Mouse (Mus musculus): ENCODE measurements at regions not wholly inside any gene's neighbourhood (a gene's known extent, or its start where the extent isn't known, plus 50 kb on each side); places are given as distances from the start of the nearest gene placed in this dataset.

GRCm38 (mm10) chr17:55292656-55293055 lies 152.5 kb upstream of the St6gal2 start:
- TF ChIP-seq POLR2A (IDR thresholded peaks at IDR 0.05; ENCODE audit: borderline replicate concordance, extremely low read depth, insufficient read depth, insufficient read length, poor library complexity, severe bottlenecking): no peak
- no peak for TF ChIP-seq CTCF (IDR thresholded peaks at IDR 0.05; ENCODE audit: borderline replicate concordance, extremely low read depth, insufficient read depth, insufficient read length)
